Mouse (Mus musculus) gastrocnemius, adult 8-10 months (tissue): ENCODE results near the gene Igsf11. TPM values are rescaled to one million over a fixed set of nuclear protein-coding genes. Genes with fewer than 3 reads are reported as not detected.

Source experiments
- DNase-seq, 2 experiments: peaks; one replicate each; pipeline ENCODE4 v3.0.0; 2022; ENCODE audit warnings: low spot score in 2 of 2
- total RNA-seq, 4 experiments: library from RNA; stranded (reverse); gene quantifications; 2 replicates each; pipeline ENCODE4 v1.2.4; 2022

The Igsf11 gene
- total RNA-seq, 4 experiments from 2014 or later: 0.08 to 0.19 (median 0.13) TPM

DNA sequence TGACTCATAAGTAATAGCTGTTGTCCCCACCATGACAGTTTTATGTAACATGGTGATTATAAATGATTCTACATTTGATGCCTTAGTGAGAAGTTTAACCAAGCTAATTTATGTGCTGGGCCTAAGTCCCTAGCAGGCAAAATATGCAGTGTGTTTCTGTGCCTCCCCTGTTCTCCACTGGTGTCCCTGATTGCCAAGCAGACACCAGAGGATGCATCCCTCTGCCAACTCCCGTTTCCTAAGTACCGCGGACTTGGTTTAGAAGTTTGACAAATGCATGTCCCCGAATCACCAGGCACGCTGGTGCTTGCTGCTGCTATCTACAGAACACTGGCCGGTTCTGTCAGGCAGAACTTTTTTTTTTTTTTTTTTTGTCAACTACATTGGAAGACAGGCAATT, 39.0 kb downstream of the Igsf11 start:
- no peak for DNase-seq

DNA sequence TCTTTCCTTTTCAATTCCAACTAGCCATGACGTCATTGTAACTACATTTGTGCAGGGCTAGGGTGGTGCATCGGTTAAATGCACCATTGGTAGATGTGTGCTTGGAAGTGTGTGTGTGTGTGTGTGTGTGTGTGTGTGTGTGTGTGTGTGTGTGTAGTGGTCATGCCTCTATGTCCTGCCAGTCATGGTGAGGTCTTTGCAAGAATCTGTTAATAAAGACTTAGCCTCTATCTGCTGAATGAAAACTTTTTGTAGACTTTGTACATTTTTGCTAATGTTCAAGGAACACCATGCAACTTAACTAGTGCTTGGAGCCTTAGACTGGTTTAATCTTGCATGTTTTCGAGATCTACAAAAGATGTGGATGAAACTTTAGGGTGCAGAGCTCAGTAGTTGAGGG, 48.3 kb downstream of the Igsf11 start:
- no peak for DNase-seq

DNA sequence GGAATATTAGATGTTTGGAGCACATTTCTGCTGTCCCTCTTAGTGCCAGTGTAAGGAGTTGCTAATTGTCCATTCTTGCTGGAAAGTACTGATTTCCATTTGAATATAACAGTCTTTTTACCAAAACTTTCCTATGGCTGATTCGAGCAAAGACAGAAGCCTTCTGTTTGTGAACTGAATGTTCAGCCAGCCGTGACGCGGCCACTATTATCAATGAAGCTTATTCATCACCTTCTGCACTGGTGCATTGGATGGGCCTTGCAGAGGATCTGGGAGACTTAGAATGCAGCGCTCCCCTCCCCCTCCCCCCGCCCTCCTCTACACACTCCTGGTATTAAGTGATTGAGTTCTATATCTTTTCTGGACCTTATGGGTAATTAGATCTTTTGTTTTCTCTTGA, 48.8 kb downstream of the Igsf11 start:
- no peak for DNase-seq

DNA sequence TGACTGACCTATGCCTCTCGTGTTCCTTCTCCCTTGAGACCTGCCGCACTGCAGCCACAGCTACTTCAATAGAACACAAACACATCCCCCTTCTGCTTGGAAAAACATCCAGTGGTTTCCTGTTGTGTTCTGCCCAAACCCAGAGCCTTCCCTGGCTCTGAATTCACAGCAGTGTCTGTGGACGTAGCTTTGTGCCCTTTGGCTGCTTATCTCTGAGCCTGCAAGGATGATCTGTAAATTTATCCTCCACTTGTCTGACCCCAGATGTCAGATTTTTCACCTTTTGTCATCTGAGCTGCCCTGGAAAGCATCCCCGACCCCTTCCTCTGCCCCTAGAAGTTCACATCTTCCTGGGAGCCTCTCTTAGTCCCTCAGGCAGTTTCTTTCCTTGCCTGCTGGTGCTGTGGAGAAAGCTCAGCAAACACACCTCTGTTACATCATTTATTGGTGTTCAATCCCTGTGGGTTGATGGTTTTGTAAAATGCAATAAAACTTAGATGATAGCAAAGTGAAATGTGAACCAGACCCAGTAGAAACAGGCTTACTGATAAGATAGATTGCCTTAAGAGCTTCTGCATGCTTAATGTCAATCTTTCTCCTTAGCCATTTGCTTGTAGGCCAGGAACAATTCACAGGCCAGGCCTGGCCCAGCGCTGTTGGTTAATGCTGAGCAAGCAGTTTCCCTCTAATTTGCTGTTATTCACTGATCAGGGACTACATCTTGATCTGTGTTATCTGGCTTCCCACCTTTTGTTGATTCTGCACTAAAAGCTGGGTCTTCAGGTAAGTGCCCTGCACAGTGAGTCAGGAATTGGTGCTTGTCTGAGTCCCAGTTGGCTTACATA, 51.5 kb downstream of the Igsf11 start:
- DNase-seq: no peak

DNA sequence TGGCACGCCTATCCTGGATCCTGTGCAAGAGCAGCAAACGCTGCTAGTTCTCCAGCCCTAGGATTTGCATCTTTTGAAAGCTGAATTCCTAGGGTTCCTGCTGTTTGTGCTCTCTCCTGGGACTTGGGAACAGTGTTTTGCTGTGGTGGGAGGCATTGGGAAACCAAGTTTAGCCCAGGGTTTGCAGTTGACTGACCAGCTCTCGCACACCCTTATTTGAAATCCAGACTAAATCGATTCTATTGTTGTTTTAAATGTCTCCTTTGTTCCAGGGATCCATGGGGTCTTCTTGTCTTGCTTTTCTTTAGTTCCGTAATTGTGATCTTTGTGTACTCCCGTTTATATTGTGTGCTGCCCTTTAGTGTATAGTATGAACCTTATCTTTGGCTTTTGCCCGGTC, 52.6 kb downstream of the Igsf11 start:
- DNase-seq: no peak

DNA sequence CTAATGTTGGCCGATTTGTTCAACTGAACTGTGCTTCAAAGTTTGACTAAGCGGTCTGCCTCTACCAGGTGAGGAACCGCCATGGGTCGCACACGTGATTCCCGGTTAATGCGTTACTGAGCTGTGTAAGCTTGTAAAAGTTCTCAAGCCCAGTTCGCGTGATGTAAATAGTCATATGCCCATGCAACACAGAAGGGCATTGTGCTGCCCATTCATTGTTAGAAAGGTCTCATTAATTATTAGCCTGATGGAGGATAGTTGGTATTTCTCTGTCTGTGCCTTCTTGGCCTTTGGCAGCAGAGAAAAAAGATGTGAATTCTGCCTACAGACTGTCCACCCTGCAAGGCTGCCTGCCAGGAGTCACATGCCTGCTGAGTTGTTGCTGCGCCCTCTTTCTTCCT, 53.1 kb downstream of the Igsf11 start:
- DNase-seq: no peak

DNA sequence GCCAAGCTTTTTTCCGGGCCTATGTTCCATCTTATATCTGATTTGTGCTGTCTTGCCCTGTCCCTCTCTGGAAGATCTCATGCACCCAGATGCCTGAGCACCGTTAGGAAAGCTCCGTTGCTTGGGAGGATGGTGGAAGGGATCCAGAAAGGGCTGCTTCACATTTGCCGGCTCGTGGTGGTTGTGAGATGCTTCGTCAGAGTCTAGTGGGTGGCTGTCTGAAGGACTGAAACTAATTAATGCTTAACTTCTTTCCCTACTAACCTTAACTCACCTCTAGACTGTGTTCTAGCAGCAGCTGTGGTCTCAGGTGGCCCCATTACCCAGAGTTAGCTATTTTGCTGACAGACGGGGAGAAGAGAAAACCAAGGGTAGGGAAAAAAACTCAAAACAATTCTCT, 54.0 kb downstream of the Igsf11 start:
- no peak for DNase-seq

DNA sequence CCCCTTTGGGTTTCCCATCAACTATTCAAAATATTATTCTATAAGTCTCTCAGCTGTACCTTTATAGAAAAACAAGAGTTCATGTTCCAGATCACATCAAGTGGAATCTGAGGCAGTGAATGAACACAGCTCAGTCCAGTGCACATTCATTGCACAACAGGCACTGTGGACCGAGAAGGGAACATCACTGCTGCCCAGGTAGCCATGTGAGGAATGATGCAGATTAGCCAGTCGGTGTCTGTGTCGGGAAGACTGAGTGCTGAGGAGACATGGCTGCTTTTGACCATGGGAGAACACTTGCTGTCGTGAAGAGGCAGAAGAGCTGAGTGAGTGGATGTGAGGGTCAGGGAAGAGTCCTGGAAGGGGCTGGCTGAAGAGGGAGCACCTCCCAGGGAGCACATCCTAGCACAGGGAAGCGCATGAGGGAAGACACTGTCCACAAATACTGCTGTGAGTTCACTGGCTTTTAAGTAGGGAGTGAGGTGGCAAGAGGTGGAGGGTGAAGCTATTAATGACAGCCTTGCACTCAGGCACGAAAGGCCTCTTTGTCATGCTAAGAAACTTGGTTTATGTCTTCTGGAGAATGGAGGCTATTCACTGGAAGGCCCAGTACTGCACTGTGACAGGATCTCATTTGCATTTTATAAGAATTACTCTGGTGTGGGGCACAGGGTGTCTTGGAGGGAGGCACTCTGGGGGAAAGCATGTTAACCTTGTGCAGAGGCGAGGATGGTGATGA, 54.8 kb downstream of the Igsf11 start:
- DNase-seq: no peak

DNA sequence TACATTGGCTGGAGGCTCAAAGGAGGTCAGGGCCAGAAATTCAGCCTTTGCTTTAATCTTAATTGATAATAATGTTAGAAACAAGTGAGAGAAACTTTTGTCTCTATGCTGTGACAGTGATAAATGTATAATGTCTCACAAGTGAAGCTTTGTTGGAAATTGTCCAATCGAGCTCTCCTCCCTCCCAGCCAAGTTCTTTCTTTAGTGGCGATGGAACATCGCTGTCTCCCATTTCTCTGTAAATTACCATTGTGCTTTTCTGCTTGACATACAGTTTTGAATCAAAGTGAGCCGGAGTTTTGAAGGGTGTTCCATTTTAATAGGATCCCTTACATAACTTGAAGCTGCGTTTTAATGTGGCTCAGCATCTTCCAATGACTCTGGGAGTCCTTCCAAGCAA, 56.0 kb downstream of the Igsf11 start:
- DNase-seq: no peak

DNA sequence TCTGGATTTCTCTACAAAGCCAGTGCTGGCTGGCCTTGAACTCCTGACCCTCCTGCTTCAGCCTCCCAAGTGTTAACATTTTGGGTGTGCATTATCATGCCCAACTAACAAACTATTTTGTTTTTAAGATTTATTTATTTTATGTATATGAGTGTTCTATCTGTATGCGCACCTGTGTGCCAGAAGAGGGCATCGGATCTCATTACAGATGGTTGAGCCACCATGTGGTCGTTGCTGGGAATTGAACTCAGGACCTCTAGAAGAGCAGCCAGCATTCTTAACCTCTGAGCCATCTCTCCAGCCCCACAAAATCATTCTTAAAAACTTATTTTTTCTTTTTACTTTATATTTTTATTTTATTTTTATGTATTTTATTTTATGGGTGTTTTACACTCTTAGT, 60.4 kb downstream of the Igsf11 start:
- no peak for DNase-seq

DNA sequence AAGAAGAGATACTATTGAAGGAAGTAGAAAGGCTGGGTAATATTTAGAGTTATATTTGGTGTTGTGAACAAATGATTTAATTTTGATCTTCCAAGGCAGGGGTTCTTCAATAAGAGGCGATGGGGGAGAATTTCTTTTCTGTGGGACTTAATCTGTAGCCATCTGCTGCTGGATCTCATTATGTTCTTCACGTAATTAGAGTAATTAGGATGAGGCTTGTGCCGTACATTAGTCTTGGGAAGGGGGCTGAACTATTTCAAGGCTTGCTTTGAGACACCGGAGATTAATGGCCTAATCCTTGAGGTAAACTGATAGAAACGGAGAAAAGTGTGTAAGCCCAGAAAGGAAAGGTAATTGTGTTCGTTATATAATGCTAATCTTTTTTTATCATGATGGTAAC, 61.4 kb downstream of the Igsf11 start:
- DNase-seq: no peak

DNA sequence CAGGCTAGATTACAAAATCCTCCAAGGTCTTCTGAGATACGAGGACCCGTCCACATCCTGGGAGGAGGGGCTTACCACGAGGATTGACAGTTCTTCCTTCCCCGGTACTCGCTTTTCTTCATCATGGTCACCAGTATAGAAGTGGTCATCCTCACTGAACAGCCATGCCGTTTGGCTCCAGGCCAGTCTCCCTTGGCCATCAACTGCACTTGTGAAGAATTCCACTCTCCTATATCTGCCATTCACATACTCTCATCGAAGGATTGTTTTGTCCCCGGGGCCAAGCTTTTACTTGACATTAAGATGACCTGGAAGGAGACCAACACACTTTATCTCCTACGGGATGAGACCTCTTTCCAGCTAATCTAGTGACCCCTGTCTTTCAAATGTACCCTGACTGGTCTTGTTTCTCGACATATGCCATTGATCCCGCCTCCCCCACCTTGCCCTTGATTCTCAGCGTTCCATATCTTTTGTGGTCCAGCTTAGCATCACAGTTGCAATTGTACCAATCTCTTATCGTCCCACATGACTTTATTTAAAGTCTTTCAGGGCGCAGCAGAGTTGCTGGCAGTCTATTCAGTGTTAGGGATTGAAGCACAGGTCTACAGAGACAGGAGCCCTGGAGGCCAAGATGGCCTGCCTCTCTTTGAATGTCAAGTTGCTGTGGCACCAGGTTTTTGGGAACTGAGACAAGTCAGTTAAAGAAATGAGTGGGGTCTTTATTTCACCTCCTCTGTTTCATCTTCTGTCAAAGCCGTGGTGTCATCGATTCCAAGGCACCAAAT, 62.2 kb downstream of the Igsf11 start:
- no peak for DNase-seq

DNA sequence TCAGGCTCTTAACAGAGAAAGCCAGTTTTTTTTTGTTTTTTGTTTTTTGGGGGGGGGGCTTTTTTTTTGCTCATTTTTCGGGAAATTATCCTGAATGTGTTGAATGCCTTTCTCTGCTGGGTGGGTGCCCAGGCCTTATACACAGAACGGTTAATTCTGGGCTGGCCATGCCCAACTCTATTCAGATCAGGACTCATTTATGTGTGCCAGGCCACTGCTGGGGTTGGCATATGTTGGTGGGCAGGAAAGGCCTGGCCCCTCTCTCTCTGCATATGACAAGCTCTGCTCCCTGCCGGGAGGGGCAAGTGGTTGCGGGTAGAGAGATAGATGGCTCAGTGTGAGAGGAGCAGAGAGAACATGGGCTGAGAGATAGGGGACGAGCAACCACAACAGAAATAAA, 62.8 kb downstream of the Igsf11 start:
- no peak for DNase-seq

DNA sequence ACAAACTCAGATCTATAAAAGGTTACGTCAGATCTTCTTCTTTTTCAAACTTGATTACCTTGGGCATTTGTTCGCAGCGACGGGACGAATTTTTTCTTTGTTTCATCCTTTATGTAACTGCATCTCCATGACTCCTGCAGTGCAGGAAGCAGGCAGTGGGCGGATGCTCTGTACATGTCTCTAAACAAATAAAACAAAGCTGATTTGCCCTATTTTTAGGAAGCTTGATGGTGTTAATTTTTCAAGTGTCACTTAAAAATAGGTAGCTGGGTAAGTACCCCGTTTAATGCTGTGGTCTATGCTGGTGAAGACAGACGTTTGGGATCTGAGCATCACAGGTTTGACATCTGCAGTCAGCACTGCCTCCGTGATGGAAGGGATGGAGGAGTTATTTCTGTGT, 66.3 kb downstream of the Igsf11 start:
- DNase-seq: no peak

DNA sequence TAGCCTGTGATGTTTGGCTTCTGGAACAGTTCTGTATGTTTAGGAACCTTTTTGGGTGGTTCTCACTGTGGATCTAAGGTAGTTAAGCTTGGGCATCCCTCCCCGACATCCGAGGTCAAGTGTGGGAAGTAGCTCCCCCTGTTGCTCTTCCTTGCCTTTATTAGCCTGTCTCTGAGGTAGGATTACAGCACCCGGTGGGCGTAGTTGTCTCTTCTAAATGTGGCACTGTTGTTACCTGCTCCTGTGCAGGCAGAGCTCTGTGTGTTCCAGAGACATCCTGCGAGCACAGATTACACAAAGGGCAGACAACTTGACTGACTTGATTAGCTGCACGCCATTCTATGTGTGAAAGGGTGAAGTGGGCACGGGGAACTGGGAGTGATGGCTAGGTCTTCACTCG, 68.1 kb downstream of the Igsf11 start:
- DNase-seq: no peak

DNA sequence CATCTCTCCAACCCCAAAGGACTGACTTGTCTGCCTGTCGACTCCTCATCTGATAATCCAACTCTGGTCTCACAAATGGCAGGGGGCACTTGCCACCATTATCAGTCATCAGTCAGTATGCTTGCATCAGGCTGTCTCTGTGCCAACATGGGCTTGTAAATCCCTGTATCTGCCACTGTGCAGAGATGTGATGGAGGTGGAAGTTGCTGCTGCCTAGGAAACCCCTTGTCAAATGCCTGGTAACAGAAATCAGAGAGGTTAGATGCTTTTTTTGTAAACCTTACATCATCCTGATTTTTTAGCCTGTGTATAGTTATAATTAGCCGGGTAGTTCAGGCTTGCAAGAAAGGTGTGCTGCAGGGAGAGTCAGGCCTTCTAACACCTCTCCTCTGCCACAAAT, 69.4 kb downstream of the Igsf11 start:
- no peak for DNase-seq

DNA sequence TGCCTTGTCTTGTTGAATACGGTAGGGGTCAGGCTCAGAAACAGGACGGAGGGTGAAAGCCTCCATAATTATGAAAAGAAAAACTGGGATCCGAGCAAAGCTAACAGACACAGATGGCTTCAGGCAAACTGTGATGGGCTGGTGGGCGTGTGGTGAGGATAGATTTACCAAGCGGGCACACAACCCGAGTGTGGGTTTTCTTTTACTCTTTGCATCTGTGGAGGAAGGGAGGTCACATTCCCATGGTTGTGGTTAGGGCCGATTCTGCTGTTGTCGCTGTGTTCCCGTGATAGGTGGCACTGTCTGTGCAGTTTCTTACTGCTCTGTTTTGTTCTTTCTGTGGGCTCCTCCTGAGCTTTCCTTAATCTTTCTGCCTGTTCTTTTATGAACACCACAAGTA, 70.2 kb downstream of the Igsf11 start:
- DNase-seq: no peak

DNA sequence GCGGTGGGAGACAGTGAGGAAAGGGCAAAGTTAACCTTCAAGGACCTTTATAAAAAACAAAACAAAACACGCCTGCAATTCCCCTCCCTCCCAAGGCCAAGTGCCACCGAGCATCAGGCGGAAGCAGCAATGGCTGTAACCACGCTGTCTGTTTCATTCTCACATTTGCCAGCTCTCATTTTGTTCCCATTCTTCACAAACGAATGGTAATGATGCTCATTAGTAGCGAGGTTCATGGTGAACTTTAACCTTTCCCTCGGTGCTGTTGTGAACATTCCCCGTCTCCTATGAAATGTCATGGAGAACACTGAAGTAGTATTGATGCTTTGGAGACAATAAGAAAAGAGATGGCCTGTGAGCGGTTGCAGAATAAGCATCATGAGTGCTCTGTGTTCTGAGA, 74.6 kb downstream of the Igsf11 start:
- no peak for DNase-seq

DNA sequence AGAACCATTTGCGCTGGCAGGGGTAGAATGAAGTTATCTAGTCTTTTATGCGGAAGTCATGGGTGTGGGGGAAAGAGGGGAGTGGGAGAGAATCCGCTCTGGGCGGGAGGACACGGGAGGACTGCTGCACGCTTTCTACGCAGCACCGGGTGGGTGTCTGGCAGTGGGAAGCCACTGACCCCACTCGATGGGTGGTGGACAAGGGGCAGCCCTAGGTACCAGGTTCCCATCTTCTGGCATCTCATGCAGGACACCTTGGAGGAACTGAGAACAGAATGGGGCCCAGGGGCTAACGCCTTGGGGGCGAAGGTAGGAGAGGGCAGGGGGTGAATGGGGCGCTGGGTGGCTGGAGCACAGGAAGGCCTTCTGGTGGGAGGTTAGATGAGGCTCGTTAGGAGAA, 83.7 kb downstream of the Igsf11 start:
- no peak for DNase-seq

DNA sequence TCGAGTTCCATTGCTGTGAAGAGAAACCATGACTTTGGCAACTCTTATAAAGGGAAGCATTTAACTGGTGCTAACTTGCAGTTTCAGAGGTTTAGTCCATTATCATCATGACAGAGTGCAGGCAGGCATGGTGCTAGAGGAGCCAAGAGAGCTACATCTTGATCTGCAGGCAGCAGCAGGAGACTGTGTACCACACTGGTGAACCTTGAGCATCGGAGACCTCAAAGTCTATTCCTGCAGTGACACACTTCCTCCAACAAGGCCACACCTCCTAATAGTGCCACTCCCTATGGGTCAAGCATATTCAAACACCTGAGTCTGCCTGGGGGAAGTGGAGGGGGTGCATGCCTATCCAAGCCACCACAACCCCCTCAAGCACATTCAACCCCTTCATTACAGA, 86.1 kb downstream of the Igsf11 start:
- no peak for DNase-seq

DNA sequence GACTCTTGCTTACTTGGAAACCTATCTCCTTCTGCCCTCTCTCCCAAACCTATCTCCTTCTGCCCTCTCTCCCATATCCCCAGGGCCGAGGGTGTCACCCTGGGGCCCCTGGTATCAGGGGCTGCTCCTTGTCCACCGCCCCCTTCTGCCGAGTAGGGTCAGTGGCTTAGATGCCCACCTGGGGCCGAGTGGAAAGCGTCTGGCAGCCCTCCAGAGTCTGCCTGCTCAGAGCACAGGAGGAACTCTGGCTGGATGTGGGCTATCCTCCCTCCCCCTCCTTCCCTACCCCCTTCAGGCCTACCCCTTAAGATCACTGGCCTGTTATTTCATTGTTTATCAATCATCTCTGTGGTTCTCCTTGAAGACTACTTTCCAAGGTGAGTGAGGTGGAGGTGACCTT, 88.1 kb downstream of the Igsf11 start:
- no peak for DNase-seq

DNA sequence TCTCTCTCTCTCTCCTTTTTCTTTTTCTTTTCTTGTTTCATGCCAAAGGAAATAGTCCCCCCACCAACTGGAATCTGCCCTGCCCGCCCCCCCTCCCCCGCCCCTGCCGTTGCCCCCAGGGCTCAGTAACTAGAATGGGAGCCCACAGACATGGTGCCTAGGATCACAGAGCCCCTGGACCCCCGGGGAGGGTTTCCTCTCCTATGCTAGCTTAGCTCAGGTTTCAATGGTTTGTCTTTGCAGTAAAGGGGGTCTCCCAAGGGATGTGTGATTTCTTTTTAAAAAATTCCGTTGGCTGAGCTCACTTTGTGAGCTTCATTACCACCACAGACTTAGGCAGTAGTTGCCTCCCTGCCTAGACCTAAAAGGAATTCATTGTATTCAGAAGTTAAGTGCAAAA, 89.6 kb downstream of the Igsf11 start:
- DNase-seq: no peak
